Mouse (Mus musculus): ENCODE data around the gene Gm4498. TPM values are rescaled to one million over a fixed set of nuclear protein-coding genes. Genes with fewer than 3 reads are reported as not detected.
"Not testable (repeated sequence)": the region's sequence is repeated elsewhere in the genome, so short reads cannot be mapped to it uniquely, and the experiment has no call there.

Gm4498 gene
- polyA plus RNA-seq (2014; fragmentation: Nextera tagmentation; extraction: Ambion mirVana): not detected in 2 replicates

GRCm38 (mm10) chr7:20233728-20234127, at the start of gene Gm4498:
Gene Gm4498, minus strand, starts transcription at chr7:20233828.
- no CpG with 5 or more reads among the region's 2 CpGs for WGBS
- not testable (repeated sequence) for H3K27ac ChIP-seq (replicated peaks; ENCODE audit: low read depth, low read length)

GRCm38 (mm10) chr7:20262734-20263133, 29.1 kb upstream of the Gm4498 start, which contains the start of gene Gm5890:
Gene Gm5890, minus strand, starts transcription at chr7:20262834.
- DNase-seq (ENCODE audit: low spot score); H3K4me3 ChIP-seq (ENCODE audit: low read depth, low read length); H3K27me3 ChIP-seq (replicated peaks; ENCODE audit: control insufficient read depth, insufficient read depth, low read length); H3K9ac ChIP-seq (ENCODE audit: low read depth, low read length); H3K4me2 ChIP-seq (ENCODE audit: low read depth, low read length); H3K9me3 ChIP-seq (ENCODE audit: control insufficient read depth, low read length); H3K4me1 ChIP-seq (ENCODE audit: control insufficient read depth, insufficient read depth, low read length); H3K27ac ChIP-seq (replicated peaks; ENCODE audit: low read depth, low read length); ATAC-seq (ENCODE audit: low read depth); H3K36me3 ChIP-seq (ENCODE audit: control insufficient read depth, insufficient read depth, low read length): not testable (repeated sequence)
- WGBS: no CpG with 5 or more reads among the region's 3 CpGs

More at GRCm38 (mm10) chr7:20233728-20234127, at the start of gene Gm4498:
- not testable (repeated sequence) for DNase-seq (ENCODE audit: low spot score); ATAC-seq (ENCODE audit: low read depth); H3K36me3 ChIP-seq (ENCODE audit: control insufficient read depth, insufficient read depth, low read length); H3K4me2 ChIP-seq (ENCODE audit: low read depth, low read length); H3K27me3 ChIP-seq (replicated peaks; ENCODE audit: control insufficient read depth, insufficient read depth, low read length); H3K4me3 ChIP-seq (ENCODE audit: low read depth, low read length); H3K9me3 ChIP-seq (ENCODE audit: control insufficient read depth, low read length); H3K9ac ChIP-seq (ENCODE audit: low read depth, low read length); H3K4me1 ChIP-seq (ENCODE audit: control insufficient read depth, insufficient read depth, low read length)

- not testable (repeated sequence) for H3K36me3 ChIP-seq (ENCODE audit: control insufficient read depth, insufficient read depth, low read length); H3K9ac ChIP-seq (ENCODE audit: low read depth, low read length); H3K4me2 ChIP-seq (ENCODE audit: low read depth, low read length); H3K9me3 ChIP-seq (ENCODE audit: control insufficient read depth, low read length); H3K4me3 ChIP-seq (ENCODE audit: low read depth, low read length); DNase-seq (ENCODE audit: low spot score); ATAC-seq (ENCODE audit: low read depth); H3K27ac ChIP-seq (replicated peaks; ENCODE audit: low read depth, low read length); H3K4me1 ChIP-seq (ENCODE audit: control insufficient read depth, insufficient read depth, low read length); H3K27me3 ChIP-seq (replicated peaks; ENCODE audit: control insufficient read depth, insufficient read depth, low read length)
- WGBS: no CpG with 5 or more reads among the region's 2 CpGs
Observed at GRCm38 (mm10) chr7:20205507-20205906, 28.1 kb downstream of the Gm4498 start, which contains the start of gene Gm6164. Gene Gm6164, minus strand, starts transcription at chr7:20205607.

- H3K4me2 ChIP-seq (ENCODE audit: low read depth, low read length); DNase-seq (ENCODE audit: low spot score); H3K36me3 ChIP-seq (ENCODE audit: control insufficient read depth, insufficient read depth, low read length); H3K4me3 ChIP-seq (ENCODE audit: low read depth, low read length); H3K4me1 ChIP-seq (ENCODE audit: control insufficient read depth, insufficient read depth, low read length); ATAC-seq (ENCODE audit: low read depth); H3K27me3 ChIP-seq (replicated peaks; ENCODE audit: control insufficient read depth, insufficient read depth, low read length); H3K9me3 ChIP-seq (ENCODE audit: control insufficient read depth, low read length); H3K27ac ChIP-seq (replicated peaks; ENCODE audit: low read depth, low read length); H3K9ac ChIP-seq (ENCODE audit: low read depth, low read length): not testable (repeated sequence)
- no CpG with 5 or more reads among the region's 3 CpGs for WGBS
Observed at GRCm38 (mm10) chr7:20193410-20193809, 40.2 kb downstream of the Gm4498 start, which contains the start of gene Vmn1r95. Gene Vmn1r95, plus strand, starts transcription at chr7:20193710.

Other genes with a start within 250 kb of the Gm4498 start
- not detected in 2 replicates for gene Nlrp9b, start 242.4 kb downstream of the Gm4498 start, polyA plus RNA-seq (2014; fragmentation: Nextera tagmentation; extraction: Ambion mirVana)
- not detected in 2 replicates for gene Vmn1r91, start 134.1 kb downstream of the Gm4498 start, polyA plus RNA-seq (2014; fragmentation: Nextera tagmentation; extraction: Ambion mirVana)
- not detected in 2 replicates for gene Gm16442, start 111.2 kb downstream of the Gm4498 start, polyA plus RNA-seq (2014; fragmentation: Nextera tagmentation; extraction: Ambion mirVana)
- gene Vmn1r93, start 94.7 kb downstream of the Gm4498 start, polyA plus RNA-seq (2014; fragmentation: Nextera tagmentation; extraction: Ambion mirVana): not detected in 2 replicates
- gene Vmn1r94, start 65.5 kb downstream of the Gm4498 start, polyA plus RNA-seq (2014; fragmentation: Nextera tagmentation; extraction: Ambion mirVana): not detected in 2 replicates
- not detected in 2 replicates for gene Vmn1r95, start 40.1 kb downstream of the Gm4498 start, polyA plus RNA-seq (2014; fragmentation: Nextera tagmentation; extraction: Ambion mirVana)
- not detected in 2 replicates for gene Gm6164, start 28.2 kb downstream of the Gm4498 start, polyA plus RNA-seq (2014; fragmentation: Nextera tagmentation; extraction: Ambion mirVana)
- not detected in 2 replicates for gene Gm5890, start 29.0 kb upstream of the Gm4498 start, polyA plus RNA-seq (2014; fragmentation: Nextera tagmentation; extraction: Ambion mirVana)
- not detected in 2 replicates for gene Gm4133, start 100.2 kb upstream of the Gm4498 start, polyA plus RNA-seq (2014; fragmentation: Nextera tagmentation; extraction: Ambion mirVana)
- gene Gm5728, start 141.6 kb upstream of the Gm4498 start, polyA plus RNA-seq (2014; fragmentation: Nextera tagmentation; extraction: Ambion mirVana): not detected in 2 replicates
- gene Vmn1r100, start 184.1 kb upstream of the Gm4498 start, polyA plus RNA-seq (2014; fragmentation: Nextera tagmentation; extraction: Ambion mirVana): not detected in 2 replicates
- not detected in 2 replicates for gene Vmn1r101, start 208.8 kb upstream of the Gm4498 start, polyA plus RNA-seq (2014; fragmentation: Nextera tagmentation; extraction: Ambion mirVana)
- not detected in 2 replicates for gene Gm10670, start 241.1 kb upstream of the Gm4498 start, polyA plus RNA-seq (2014; fragmentation: Nextera tagmentation; extraction: Ambion mirVana)

All from embryonic facial prominence, embryonic 14.5 days (tissue).